Mouse (Mus musculus) heart, adult 9 months (tissue): Measurements from ENCODE around the gene Ubxn4.
"Not testable (repeated sequence)": the region's sequence is repeated elsewhere in the genome, so short reads cannot be mapped to it uniquely, and the experiment has no call there.

Experiments
- DNase-seq, 2 experiments: peaks; one replicate each; pipeline ENCODE4 v3.0.0; 2022; ENCODE audit warnings: low spot score in 2 of 2

Ubxn4 gene

DNA sequence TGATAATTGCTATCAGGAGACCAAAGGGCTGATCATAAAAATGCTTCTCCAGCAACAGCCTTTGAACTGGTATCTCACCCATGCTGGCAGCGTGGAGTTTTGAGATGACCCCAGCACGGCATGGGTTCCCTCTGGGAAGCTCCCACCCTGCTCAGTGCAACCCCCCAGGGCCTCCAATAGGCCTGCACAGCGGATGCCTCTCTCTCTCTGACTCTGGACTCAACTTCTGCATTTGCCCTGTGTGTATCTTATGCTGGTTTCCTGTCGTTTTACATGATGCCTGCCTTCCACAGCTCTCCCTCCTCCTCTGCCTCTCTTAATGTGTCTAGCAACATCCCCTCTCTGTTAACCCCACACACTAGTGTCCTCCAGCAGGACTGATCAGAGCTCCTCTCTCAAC is 70.9 kb downstream of the Ubxn4 start:
- no peak for DNase-seq

DNA sequence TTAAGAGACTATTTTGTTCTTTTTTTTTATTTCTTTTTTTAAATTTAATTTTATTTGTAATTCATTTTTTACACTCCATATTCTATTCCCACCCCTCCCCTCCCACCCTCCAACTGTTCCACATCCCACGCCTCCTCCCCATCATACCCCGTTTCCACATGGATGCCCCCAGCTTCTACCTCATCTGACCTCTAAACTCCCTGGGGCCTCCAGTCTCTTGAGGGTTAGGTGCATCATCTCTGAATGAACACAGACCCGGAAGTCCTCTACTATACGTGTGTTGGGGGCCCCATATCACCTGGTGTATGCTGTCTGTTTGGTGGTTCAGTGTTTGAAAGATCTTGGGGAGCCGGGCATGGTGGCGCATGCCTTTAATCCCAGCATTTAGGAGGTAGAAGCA is 75.5 kb downstream of the Ubxn4 start:
- not testable (repeated sequence) for DNase-seq

DNA sequence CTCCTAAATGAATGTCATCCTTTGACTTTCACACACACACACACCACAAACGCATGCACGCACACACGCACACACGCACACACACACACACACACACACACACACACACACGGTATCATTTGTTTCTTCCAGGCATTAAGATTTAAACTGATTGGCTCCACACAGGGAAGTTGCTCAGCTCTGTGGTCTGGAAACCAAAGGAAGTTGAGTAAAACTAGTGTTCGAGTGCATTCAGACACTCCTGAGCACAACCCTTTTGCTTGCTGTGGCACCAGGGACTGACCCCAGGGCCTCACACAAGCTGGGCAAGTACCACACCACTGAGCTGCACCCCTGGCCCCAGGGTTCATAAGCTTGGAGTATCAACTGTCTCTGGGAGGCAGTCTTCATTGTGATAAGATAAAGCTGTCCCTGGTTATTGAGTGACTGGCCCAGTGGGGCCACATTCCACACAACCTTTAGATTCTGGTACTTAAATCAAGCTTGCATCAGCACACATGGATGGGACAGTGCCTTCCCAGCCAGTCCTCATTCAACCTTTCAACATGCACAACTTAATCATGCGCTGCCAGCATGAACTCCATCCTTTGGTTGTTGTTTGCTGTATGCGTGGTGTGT is 79.4 kb downstream of the Ubxn4 start:
- DNase-seq, result no peak

DNA sequence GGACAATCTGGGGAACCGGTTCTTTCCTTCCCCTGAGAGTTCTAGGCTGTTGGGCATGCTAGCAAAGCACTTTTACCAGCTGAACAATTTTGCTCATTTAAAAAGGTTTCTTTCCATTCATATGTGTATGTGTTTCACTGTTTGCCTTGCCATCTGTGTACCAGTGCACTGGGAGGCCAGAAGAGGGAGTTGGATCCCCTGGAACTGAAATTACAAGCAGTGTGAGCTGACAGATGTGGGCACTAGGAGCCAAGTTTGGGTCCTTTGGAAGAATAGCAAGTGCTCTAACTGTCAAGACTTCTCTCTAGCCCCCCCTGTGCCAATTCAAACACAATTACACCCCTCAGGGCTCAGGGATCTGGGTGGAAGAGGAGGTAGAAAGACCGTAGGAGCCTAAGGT is 81.0 kb downstream of the Ubxn4 start:
- no peak for DNase-seq

DNA sequence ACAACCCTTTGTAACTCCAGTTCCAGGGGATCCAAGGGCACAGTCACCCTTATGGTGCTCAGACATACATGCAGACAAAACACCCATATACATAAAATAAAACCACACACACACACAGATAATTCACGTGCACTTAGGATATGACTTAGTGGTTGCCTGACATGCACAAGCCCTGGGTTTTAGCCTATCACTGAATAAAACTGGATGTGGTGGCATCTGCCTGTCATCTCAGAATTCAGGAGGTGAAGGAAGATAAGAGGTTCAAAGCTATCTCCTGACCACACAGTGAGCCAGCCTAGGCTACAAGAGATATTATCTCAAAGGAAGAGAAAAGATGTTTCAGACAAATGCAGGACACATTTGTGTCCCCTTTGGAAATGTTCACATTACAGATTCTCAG is 83.4 kb downstream of the Ubxn4 start:
- no peak for DNase-seq

DNA sequence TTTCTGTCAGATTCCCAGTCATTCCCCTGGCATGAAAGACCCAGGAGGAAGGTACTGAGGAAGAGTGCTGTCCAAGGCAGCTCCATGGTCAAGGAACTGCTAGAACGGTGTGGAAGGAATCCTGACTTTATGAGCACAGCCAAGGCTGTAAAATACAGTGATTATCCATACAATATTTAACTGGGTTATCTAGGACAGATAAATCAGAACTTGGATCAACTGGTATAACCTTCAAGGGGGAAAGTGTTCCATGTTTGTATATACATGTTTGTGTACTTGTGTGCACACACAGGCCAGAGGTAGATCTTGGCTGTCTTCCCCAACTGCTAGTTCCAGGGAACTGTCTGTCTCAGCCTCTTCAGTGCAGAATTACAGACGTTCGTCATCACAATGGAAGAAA is 84.5 kb downstream of the Ubxn4 start, which contains the start of gene Lct:
TSS of gene Lct (minus strand) at position 101 of the 400 bp plus-strand sequence.
- DNase-seq, result no peak
